Mouse (Mus musculus) liver, embryonic 14.5 days (tissue): Measurements from ENCODE around the gene Senp2.

ENCODE experiments used
- CTCF ChIP-seq: IDR thresholded peaks from 2 replicates; pipeline ENCODE4 v1.5.1; 2016; ENCODE audit warnings: antibody characterized with exemption, low read depth, control low read depth
- EP300 ChIP-seq: IDR thresholded peaks from 2 replicates; pipeline ENCODE4 v1.6.1; 2016; ENCODE audit warnings: antibody characterized with exemption, low read depth

DNA sequence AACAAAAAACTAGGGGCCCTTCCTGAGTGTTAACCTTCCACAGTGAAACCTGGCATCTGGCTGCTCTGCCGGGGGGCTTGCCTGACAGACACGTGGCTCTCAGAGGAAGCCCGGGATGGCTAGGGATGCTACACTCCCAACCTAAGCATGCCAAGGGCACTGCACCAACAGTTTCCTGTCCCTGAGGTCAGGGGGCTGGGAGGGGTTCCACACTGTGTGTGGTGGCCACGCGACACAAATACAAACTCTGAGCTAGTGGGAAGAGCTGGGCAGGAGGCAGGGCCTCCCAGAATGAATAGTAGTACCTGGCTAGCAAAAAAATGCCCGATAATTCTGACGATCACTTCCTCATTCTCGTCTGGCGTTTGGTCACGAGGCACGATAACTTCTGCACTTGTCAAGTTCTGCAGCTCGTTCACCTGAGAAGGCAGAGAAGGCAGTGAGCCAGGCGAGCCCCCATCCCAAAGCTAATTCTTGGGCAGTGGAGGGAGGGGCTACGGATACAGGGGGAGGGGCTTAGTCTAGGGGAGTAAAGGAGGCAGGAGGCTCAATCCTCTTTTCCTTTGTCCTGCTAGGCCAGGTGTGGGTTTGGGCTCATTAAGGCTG is 52.4 kb downstream of the Senp2 start:
- TF ChIP-seq CTCF (no peak), EP300 (no peak)
